Mouse (Mus musculus): ENCODE data around the gene Gm48552. TPM values are rescaled to one million over a fixed set of nuclear protein-coding genes. Genes with fewer than 3 reads are reported as not detected.

The Gm48552 gene
- total and polyA plus RNA-seq, 3 experiments = 0.46 to 1.1 (median 0.98) TPM

DNA sequence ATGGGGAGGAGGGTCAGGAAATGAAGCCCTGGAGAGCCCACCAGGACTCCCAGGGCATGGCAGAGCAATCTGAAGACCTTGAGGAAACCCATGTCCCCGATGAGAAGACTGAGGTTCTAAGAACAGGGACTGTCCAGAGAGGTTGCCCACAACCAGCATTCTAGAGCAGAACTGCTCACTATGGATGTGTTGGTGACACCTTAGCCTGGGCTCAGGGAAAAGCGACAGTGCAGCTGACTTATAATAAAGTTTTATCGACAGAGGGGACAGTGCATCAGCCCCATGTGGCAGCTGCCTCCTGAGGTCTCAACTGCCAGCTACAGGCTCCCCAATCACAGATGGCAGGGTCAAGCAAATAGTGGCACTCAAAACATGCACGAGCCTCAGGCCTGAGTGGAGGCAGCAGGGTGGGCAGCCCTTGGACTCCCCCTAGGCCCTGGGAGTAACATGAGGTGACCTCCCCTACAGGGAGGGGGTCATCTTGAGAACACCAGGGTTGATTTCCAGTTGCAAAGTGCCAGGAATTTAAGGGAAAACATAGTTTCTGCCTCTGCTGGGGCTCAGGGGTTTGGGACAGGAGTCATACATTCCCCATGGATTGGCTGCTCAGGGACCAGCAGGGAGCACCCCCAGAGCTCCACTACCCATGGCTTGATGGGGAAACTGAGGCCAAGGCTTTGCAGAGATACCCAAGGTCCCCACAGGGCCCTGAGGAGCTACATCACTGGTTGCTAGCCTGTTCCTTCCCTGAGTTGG is 32.4 kb downstream of the Gm48552 start:
- no peak overlapping the region for H3K9ac ChIP-seq (ENCODE audit: insufficient read depth, low read depth)
- H3K79me2 ChIP-seq (replicated peaks; ENCODE audit: control insufficient read depth, extremely low read depth, insufficient read depth, poor library complexity, severe bottlenecking) = peaks cover 22% of the 10 kb centered on the region
- H3K4me2 ChIP-seq (ENCODE audit: insufficient read depth, low read depth, poor library complexity, severe bottlenecking) = no peak overlapping the region
- H3K4me3 ChIP-seq (replicated peaks in 1 of 3; ENCODE audit: low read depth in 2 of 3, low read length in 2 of 3, poor library complexity in 1 of 3) = no peak overlapping the region
- peaks cover 8% of the 10 kb centered on the region for H3K27me3 ChIP-seq (replicated peaks)
- H3K27ac ChIP-seq (ENCODE audit: insufficient read depth, low read depth) = no peak overlapping the region
- in situ Hi-C loops (cut with MboI; ENCODE audit: low pct_ligation_motif_present, low pct_unique_long_range_greater_than_20kb, low sequenced_read_pairs) = no loop called here
- TF ChIP-seq ELF1 (IDR thresholded peaks at IDR 0.05; ENCODE audit: low read depth, low read length) (no peak), PAX5 (IDR thresholded peaks at IDR 0.05; ENCODE audit: low read length) (no peak), TBP (conservative IDR thresholded peaks at IDR 0.05; ENCODE audit: low read depth, low read length) (no peak)
- no peaks in the 10 kb centered on the region for H3K9me3 ChIP-seq (replicated peaks; ENCODE audit: low read length)
- no peak for DNase-seq (ENCODE audit: extremely low read depth)
- dilution Hi-C loops (cut with MboI; ENCODE audit: extremely low pct_ligation_motif_present, extremely low pct_unique_long_range_greater_than_20kb, low sequenced_read_pairs) = no loop called here
- peaks cover 8 to 22% of the 10 kb centered on the region in 2 experiments for H3K4me1 ChIP-seq (ENCODE audit: control insufficient read depth in 1 of 2, insufficient read depth in 2 of 2)
- H3K36me3 ChIP-seq (replicated peaks in 1 of 2; ENCODE audit: control insufficient read depth in 1 of 2, insufficient read depth in 1 of 2, low read length in 1 of 2) = peaks cover 25 to 36% of the 10 kb centered on the region in 2 experiments

DNA sequence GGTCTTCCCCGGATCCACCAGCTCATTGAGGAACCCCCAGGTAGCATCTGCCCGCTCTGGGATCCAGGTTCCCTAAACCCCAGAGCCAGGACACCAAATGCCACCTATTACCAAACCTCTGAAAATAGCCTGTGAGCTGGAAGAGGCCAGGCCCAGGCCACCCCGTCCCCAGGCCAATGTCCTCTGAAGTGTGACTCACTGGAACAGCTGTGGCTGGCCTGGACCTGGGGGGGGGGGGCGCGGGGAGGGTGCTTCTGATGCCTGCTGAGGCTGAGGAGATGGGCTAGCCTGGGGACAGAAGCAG is 32.9 kb downstream of the Gm48552 start:
- Histone ChIP-seq H3K4me2 (ENCODE audit: insufficient read depth, low read depth, poor library complexity, severe bottlenecking) (no peak overlapping the region), H3K27ac (ENCODE audit: insufficient read depth, low read depth) (no peak overlapping the region), H3K36me3 (replicated peaks in 1 of 2; ENCODE audit: control insufficient read depth in 1 of 2, insufficient read depth in 1 of 2, low read length in 1 of 2) (peaks cover 25 to 34% of the 10 kb centered on the region in 2 experiments), H3K9ac (ENCODE audit: insufficient read depth, low read depth) (no peak overlapping the region), H3K27me3 (replicated peaks) (peaks cover 12% of the 10 kb centered on the region), H3K79me2 (replicated peaks; ENCODE audit: control insufficient read depth, extremely low read depth, insufficient read depth, poor library complexity, severe bottlenecking) (peaks cover 27% of the 10 kb centered on the region), H3K4me3 (replicated peaks in 1 of 3; ENCODE audit: low read depth in 2 of 3, low read length in 2 of 3, poor library complexity in 1 of 3) (no peak overlapping the region), H3K9me3 (replicated peaks; ENCODE audit: low read length) (no peaks in the 10 kb centered on the region), H3K4me1 (ENCODE audit: control insufficient read depth in 1 of 2, insufficient read depth in 2 of 2) (peaks cover 8 to 17% of the 10 kb centered on the region in 2 experiments)
- TF ChIP-seq MAFK (IDR thresholded peaks at IDR 0.05; ENCODE audit: insufficient replicate concordance, low read length) = no peak
- no peak for TF ChIP-seq ELF1 (IDR thresholded peaks at IDR 0.05; ENCODE audit: low read depth, low read length)
- TF ChIP-seq SIN3A (IDR thresholded peaks at IDR 0.05; ENCODE audit: low read length) = no peak
- no peak for TF ChIP-seq CHD1 (IDR thresholded peaks at IDR 0.05; ENCODE audit: low read depth, low read length)
- TF ChIP-seq MAZ (IDR thresholded peaks at IDR 0.05; ENCODE audit: low read depth, low read length) = no peak
- no peak for TF ChIP-seq E2F4 (IDR thresholded peaks at IDR 0.05; ENCODE audit: insufficient replicate concordance, low read depth, low read length)
- no peak for TF ChIP-seq ZNF384 (IDR thresholded peaks at IDR 0.05; ENCODE audit: low read depth, low read length)
- TF ChIP-seq GABPA (IDR thresholded peaks at IDR 0.05; ENCODE audit: insufficient replicate concordance, low read depth, low read length) = no peak
- TF ChIP-seq CTCF (conservative IDR thresholded peaks at IDR 0.05 in 1 of 2, IDR thresholded peaks at IDR 0.05 in 1 of 2; ENCODE audit: low read depth in 2 of 2, low read length in 2 of 2) = no peak
- TF ChIP-seq PAX5 (IDR thresholded peaks at IDR 0.05; ENCODE audit: low read length) = no peak
- TF ChIP-seq NRF1 (IDR thresholded peaks at IDR 0.05; ENCODE audit: low read depth, low read length) = no peak
- TF ChIP-seq ZC3H11A (IDR thresholded peaks at IDR 0.05; ENCODE audit: low read depth, low read length) = no peak
- no peak for TF ChIP-seq JUN (IDR thresholded peaks at IDR 0.05; ENCODE audit: insufficient read depth, low read depth, low read length)
- TF ChIP-seq HCFC1 (IDR thresholded peaks at IDR 0.05; ENCODE audit: low read depth, low read length) = no peak
- no peak for TF ChIP-seq MAX (IDR thresholded peaks at IDR 0.05; ENCODE audit: low read length)
- no peak for TF ChIP-seq POLR2A (IDR thresholded peaks at IDR 0.05; ENCODE audit: low read depth, low read length)
- no peak for TF ChIP-seq IRF4 (IDR thresholded peaks at IDR 0.05; ENCODE audit: low read depth, low read length)
- no peak for DNase-seq (ENCODE audit: extremely low read depth)
- dilution Hi-C loops (cut with MboI; ENCODE audit: extremely low pct_ligation_motif_present, extremely low pct_unique_long_range_greater_than_20kb, low sequenced_read_pairs) (no loop called here), in situ Hi-C loops (cut with MboI; ENCODE audit: low pct_ligation_motif_present, low pct_unique_long_range_greater_than_20kb, low sequenced_read_pairs) (no loop called here)
